Mouse (Mus musculus) left cerebral cortex, postnatal 36 days (tissue): ENCODE measurements at regions not wholly inside any gene's neighbourhood (a gene's known extent, or its start where the extent isn't known, plus 50 kb on each side); places are given as distances from the start of the nearest gene placed in this dataset.
A peak's percentile ranks its signal among the peaks of the same experiment; 100 is the strongest.
"Not testable (repeated sequence)": the region's sequence is repeated elsewhere in the genome, so short reads cannot be mapped to it uniquely, and the experiment has no call there.

Experiments used
- DNase-seq, 2 experiments: peaks; one replicate each; pipeline ENCODE4 v3.0.0; 2021 to 2022; ENCODE audit warnings: low spot score in 2 of 2, mixed read lengths in 1 of 2
- intact Hi-C: fragments of 180-260 bp; cut with DNase I; formaldehyde crosslinking; loops from one replicate; pipeline ENCODE4 v1.15.1; 2025

- intact Hi-C loops = no loop called here
- no peak for DNase-seq
Measured at GRCm38 (mm10) chr12:5771399-5771978, 396.0 kb upstream of the Klhl29 start.

GRCm38 (mm10) chr12:5770531-5770930, 395.0 kb upstream of the Klhl29 start:
- intact Hi-C loops = no loop called here
- DNase-seq = no peak

- intact Hi-C loops = no loop called here
- no peak for DNase-seq
Measured at GRCm38 (mm10) chr12:5764445-5765170, 389.1 kb upstream of the Klhl29 start.

- no peak for DNase-seq
- intact Hi-C loops = no loop called here
Measured at GRCm38 (mm10) chr12:5764026-5764425, 388.5 kb upstream of the Klhl29 start.

- no peak for DNase-seq
- intact Hi-C loops = no loop called here
Measured at GRCm38 (mm10) chr12:5762306-5762927, 386.9 kb upstream of the Klhl29 start.

GRCm38 (mm10) chr12:5759485-5759884, 384.0 kb upstream of the Klhl29 start:
- DNase-seq = peak in 1 of 2 experiments; percentile 13
- intact Hi-C loops = no loop called here

- intact Hi-C loops = no loop called here
- DNase-seq = peak in 1 of 2 experiments; percentile 17
Measured at GRCm38 (mm10) chr12:5757766-5758165, 382.3 kb upstream of the Klhl29 start.

- no peak for DNase-seq
- intact Hi-C loops = no loop called here
Measured at GRCm38 (mm10) chr12:5757361-5757760, 381.9 kb upstream of the Klhl29 start.

GRCm38 (mm10) chr12:5753831-5754230, 378.3 kb upstream of the Klhl29 start:
- no peak for DNase-seq
- intact Hi-C loops = no loop called here

- no peak for DNase-seq
- intact Hi-C loops = no loop called here
Measured at GRCm38 (mm10) chr12:5744086-5744709, 368.7 kb upstream of the Klhl29 start.

- DNase-seq = no peak
- intact Hi-C loops = no loop called here
Measured at GRCm38 (mm10) chr12:5736066-5736465, 360.6 kb upstream of the Klhl29 start.

- intact Hi-C loops = no loop called here
- DNase-seq = no peak
Measured at GRCm38 (mm10) chr12:5734902-5735301, 359.4 kb upstream of the Klhl29 start.

GRCm38 (mm10) chr12:5723113-5723512, 347.6 kb upstream of the Klhl29 start:
- intact Hi-C loops = no loop called here
- DNase-seq = no peak

GRCm38 (mm10) chr12:5717527-5717926, 342.0 kb upstream of the Klhl29 start:
- intact Hi-C loops, DNase-seq: not testable (repeated sequence)

GRCm38 (mm10) chr12:5698778-5699454, 323.4 kb upstream of the Klhl29 start:
- intact Hi-C loops = no loop called here
- DNase-seq = no peak

GRCm38 (mm10) chr12:5682182-5682581, 306.7 kb upstream of the Klhl29 start:
- DNase-seq = no peak
- intact Hi-C loops = no loop called here

- DNase-seq, intact Hi-C loops: not testable (repeated sequence)
Measured at GRCm38 (mm10) chr12:5678126-5678525, 302.6 kb upstream of the Klhl29 start.

- intact Hi-C loops = no loop called here
- no peak for DNase-seq
Measured at GRCm38 (mm10) chr12:5668486-5668885, 293.0 kb upstream of the Klhl29 start.

GRCm38 (mm10) chr12:5637571-5638275, 262.2 kb upstream of the Klhl29 start:
- DNase-seq = no peak
- intact Hi-C loops = no loop called here
